Mouse (Mus musculus) E14TG2a.4 (cell line): ENCODE data around the gene Gfer.

Experiments
- CTCF ChIP-seq: conservative IDR thresholded peaks from 2 replicates; pipeline ENCODE4 v1.5.1; 2014; ENCODE audit warnings: low read length
- NANOG ChIP-seq: IDR thresholded peaks from 2 replicates; pipeline ENCODE4 v1.6.1; 2014; ENCODE audit warnings: borderline replicate concordance, low read length, mixed read lengths
- POU5F1 ChIP-seq: IDR thresholded peaks from 2 replicates; pipeline ENCODE4 v1.6.1; 2014; ENCODE audit warnings: low read length, borderline replicate concordance

- TF ChIP-seq CTCF (no peak), POU5F1 (no peak), NANOG (no peak)
These were observed 11.2 kb upstream of the Gfer start, which contains the start of gene Tbl3 for GRCm38 (mm10) chr17:24706982-24707800.
